Mouse (Mus musculus) CH12.LX (cell line): ENCODE results near the gene Rassf5.

Experiments used
- CTCF ChIP-seq, 2 experiments: IDR thresholded peaks in 1 of 2; conservative IDR thresholded peaks in 1 of 2; 2 replicates each; pipeline ENCODE4 v1.5.1; 2011 to 2012; ENCODE audit warnings: low read depth in 2 of 2, low read length in 2 of 2, improper control_type of control experiment in 1 of 2, inconsistent platforms in 1 of 2, mild to moderate bottlenecking in 1 of 2, moderate library complexity in 1 of 2
- EP300 ChIP-seq: IDR thresholded peaks from 2 replicates; pipeline ENCODE4 v1.6.1; 2011; ENCODE audit warnings: low read length, improper control_type of control experiment
- MAFK ChIP-seq: IDR thresholded peaks from 2 replicates; pipeline ENCODE4 v1.6.1; 2011; ENCODE audit warnings: low read length, improper control_type of control experiment; ENCODE audit not compliant: insufficient replicate concordance
- MAZ ChIP-seq: IDR thresholded peaks from 2 replicates; pipeline ENCODE4 v1.6.1; 2012; ENCODE audit warnings: low read depth, mild to moderate bottlenecking, inconsistent platforms, low read length, improper control_type of control experiment, moderate library complexity
- POLR2A ChIP-seq: IDR thresholded peaks from 2 replicates; pipeline ENCODE4 v1.6.1; 2011; ENCODE audit warnings: low read depth, mild to moderate bottlenecking, improper control_type of control experiment, low read length

DNA sequence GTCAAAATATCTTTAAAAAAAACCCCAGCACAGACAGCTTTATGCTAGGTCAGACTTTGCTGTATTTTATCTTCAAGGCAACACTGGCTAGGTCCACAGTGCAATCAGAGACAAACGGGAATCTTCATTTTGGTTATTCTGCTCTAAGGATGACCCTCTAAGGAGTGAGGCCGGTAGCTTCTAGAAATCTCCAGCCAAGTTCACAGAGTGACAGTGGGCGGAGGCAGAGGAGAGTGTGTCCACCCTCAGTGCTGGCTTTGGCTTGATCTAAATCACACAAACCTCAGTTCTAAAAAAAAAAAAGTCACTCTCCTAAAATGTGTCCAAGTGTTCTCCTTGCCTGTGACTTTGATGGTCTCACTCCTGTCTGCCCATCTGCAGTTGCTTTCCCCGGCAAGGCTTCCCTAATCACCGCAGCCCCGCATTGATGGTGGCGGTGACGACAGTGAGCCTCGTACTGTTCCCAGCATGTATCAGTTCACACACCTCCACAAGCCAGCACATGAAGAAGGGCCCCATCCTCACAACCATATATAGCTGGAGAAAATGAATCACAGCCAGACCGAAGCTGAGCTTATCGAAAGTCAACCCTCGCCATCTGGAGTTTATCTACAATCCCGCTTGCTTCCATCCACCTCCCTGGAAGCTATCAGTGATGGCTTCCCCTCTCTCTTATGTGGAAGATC lies 59.1 kb downstream of the Rassf5 start:
- TF ChIP-seq POLR2A = no peak
- no peak for TF ChIP-seq EP300
- TF ChIP-seq MAFK = no peak
- no peak for TF ChIP-seq CTCF (conservative IDR thresholded peaks at IDR 0.05 in 1 of 2, IDR thresholded peaks at IDR 0.05 in 1 of 2; ENCODE audit: low read depth in 2 of 2, low read length in 2 of 2)
- no peak for TF ChIP-seq MAZ
